Mouse (Mus musculus): ENCODE measurements around the gene Rela. TPM values are rescaled to one million over a fixed set of nuclear protein-coding genes. Genes with fewer than 3 reads are reported as not detected.
A peak's percentile ranks its signal among the peaks of the same experiment; 100 is the strongest.

Gene Rela
- total RNA-seq, 2 experiments from 2014 or later: 20.6 to 21.0 TPM

DNA sequence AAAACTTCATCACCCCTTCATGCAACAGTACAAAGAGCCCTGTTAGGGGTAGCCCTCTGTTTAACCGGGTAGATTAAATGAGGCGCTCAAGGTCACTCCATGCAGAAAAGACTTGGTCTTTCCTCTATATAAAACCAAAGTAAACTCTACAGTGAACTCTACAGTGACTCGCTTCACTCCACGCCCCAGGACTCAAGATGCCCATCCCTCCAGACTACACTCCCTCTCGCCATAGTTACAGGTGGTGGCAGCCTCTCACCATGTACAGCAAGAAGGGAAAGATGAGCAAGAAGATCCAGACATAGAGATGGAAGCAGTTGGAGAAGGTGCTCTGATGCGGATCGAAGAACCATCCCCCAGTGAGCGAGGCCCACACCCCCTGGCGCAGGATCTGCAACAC lies 50.5 kb downstream of the Rela start:
- Histone ChIP-seq H3K4me3 (peak overlapping the region; percentile 72), H3K27ac (peak overlapping the region; percentile 93)
- no peak for DNase-seq (ENCODE audit: low spot score in 2 of 2)
- no peak for TF ChIP-seq CTCF (conservative IDR thresholded peaks at IDR 0.05)

DNA sequence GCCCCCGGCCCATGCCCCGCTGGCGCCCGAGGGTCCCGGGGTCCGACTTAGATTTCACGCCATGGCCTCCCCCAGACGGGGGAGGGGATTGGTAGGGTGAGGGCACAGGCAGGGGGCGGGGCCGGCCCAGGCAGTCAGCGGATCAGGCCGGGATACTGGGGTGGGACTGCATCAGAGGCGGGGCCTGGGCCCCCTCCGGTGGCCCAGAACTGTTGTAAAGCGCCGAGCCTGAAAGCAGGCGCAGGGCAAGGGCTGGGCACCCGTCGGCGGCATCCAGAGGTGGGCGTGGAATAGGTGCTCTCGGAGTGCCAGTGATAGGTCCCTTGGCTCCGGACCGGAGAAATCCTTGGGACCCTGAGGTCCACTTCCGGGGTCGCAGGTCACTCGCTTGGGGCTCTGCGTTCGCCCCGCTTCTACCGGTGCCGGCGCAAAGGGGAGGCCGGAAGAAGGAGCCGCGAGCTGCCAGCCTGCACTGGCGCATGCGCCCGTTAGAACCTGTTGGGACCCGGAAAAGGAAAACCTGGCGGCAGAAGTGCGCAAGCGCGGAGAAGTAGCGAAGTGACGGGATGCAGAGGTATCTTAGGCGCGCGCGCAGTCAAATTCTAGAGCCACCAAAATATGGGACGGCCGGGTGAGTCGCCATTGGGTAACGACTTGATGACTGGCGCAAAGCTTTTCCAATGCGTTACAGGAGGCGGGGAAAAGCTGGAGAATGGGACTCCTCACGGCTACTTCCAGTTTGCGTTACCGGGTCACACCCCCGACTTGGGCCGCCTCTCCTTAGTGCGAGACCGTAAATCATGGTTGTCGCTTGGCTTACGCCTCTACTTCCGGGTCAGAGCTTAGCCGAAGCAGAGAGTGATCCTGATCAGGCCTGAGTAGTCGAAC lies 51.2 kb downstream of the Rela start, which contains the start of the genes Map3k11 and Pcnx3:
Map3k11 (plus strand) TSS at position 543 of the 888 bp plus-strand sequence.
Pcnx3 (minus strand) TSS at position 709 of the 888 bp plus-strand sequence.
- peak; percentile 94 to 98 for DNase-seq (ENCODE audit: low spot score in 2 of 2)
- H3K4me3 ChIP-seq: peak within 1 kb of the TSS; percentile 72
- peak; percentile 68 for TF ChIP-seq CTCF (conservative IDR thresholded peaks at IDR 0.05)
- H3K27ac ChIP-seq: peak within 1 kb of the TSS; percentile 93

DNA sequence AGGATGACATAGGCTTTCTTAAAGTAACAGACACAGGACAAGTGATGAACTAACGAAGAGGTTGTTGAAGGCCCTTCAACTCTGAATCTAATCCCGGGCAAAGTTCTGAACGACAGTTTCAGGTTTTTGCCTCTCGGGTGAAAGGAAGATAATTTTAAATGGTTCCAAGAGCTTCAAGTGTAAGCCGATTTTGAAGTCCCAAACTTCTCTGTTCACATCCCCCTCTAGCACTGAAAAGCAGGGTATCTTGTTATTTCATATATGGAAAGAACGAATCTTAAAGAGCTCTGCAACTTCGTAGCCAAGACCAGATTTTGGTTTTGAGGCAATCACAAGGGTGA lies 51.8 kb downstream of the Rela start:
- no peak for DNase-seq (ENCODE audit: low spot score in 2 of 2)
- H3K27ac ChIP-seq: peak overlapping the region; percentile 93
- no peak for TF ChIP-seq CTCF (conservative IDR thresholded peaks at IDR 0.05)
- H3K4me3 ChIP-seq: peak overlapping the region; percentile 72

DNA sequence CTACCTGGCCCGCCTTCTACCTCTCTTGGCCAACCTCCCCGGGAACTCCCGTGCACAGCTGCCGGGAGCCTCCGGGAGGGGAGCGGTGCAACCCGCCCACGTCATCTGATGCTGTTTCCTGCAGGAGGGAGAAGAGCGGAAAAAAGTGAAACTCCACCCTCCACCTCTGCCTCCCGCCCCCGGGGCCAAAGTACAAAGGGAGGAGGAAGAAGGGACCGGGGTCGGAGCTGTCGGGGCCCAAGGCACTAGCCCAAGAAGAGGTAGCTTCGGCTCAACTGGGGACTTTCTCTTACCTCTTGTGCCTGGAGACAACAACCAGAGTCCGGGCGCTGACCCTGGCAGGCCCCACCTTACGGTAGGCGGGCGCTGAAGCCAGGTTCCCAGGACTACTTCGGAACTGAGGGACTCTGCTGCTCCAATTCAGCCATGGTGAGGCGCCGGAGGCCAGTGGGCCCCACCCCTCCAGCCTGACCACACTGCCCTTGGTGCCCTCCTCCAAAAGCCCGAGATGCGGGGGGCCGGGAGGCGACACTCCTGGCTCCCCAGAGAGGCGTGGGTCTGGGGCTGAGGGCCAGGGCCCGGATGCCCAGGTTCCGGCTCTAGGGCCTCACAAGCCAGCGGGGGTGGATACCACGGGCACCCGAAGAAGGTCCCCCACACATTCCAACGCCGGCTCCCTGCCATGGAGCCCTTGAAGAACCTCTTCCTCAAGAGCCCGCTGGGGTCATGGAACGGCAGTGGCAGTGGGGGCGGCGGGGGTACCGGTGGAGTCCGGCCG lies 52.5 kb downstream of the Rela start:
- TF ChIP-seq CTCF (conservative IDR thresholded peaks at IDR 0.05): no peak
- peak overlapping the region; percentile 72 for H3K4me3 ChIP-seq
- DNase-seq (ENCODE audit: low spot score in 2 of 2): peak; percentile 73 to 81
- H3K27ac ChIP-seq: peak overlapping the region; percentile 93

DNA sequence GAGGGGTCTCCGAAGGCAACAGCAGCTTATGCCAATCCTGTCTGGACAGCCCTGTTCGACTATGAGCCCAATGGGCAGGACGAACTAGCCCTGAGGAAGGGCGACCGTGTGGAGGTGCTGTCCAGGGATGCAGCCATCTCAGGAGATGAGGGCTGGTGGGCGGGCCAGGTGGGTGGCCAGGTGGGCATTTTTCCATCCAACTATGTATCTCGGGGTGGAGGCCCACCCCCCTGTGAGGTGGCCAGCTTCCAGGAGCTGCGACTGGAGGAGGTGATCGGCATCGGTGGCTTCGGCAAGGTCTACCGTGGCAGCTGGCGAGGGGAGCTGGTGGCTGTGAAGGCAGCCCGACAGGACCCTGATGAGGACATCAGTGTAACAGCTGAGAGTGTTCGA lies 53.1 kb downstream of the Rela start:
- TF ChIP-seq CTCF (conservative IDR thresholded peaks at IDR 0.05): no peak
- Histone ChIP-seq H3K4me3 (peak overlapping the region; percentile 72), H3K27ac (peak overlapping the region; percentile 93)
- DNase-seq (ENCODE audit: low spot score in 2 of 2): no peak

DNA sequence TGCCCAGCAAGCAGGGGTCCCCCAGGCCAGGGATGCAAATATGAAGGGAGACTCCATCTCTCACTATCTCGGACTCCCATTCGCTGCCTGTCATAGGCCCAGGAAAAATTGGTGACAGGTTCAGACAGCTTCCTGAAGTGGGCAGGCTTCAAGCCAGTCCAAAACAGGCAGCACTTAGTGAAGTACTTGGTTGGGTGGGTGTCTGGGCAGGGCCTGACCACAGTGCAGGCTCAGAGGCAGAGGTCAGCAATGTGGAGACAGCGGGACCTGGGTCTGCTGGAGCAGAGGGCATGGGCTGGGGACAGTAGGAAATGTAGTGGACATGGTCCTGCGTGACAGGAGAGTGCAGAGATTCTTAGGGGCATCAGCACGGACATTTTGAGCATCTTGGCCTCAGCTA lies 54.3 kb downstream of the Rela start:
- peak overlapping the region; percentile 72 for H3K4me3 ChIP-seq
- no peak for DNase-seq (ENCODE audit: low spot score in 2 of 2)
- no peak for TF ChIP-seq CTCF (conservative IDR thresholded peaks at IDR 0.05)
- peak overlapping the region; percentile 93 for H3K27ac ChIP-seq

DNA sequence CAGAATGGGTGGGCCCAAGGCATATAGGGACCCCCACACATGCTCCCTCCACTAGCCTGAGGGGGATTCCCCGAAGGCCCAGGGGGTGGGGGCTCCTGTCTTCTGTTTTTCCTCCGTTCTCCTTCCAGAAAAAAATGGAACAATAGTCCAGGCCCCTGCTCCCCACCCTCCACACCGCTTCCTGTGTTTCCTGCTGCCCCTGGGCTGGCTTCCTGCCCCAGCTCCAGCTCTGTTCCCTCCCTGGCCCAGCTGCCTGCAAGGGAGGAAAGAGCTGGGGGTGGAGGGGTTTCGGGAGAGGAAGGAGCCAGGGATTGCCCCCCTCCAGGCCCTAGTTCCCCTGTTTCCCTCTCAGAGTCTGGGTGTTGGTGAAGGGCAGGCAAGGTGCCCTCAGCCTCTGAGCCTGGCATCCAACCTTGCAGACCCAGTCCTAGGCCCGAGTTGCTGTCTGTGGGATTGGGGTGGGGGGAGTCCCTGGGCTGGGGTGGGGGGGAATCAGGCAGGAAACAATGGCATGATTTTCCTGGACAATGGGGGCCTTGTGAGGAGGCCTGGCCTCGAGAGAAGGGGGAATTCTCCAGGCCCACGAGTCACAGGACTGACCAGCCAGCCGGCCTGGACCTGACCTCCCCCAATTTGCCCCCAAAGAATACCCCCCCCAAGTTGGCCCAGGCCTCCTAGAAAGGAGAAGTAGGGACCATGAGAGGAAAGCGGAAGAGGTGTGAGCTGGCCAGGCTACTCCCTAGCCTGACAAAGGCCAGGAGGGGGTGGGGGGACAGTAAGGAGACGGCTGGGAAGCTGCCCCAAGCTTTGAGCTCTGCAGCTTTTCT lies 55.0 kb downstream of the Rela start:
- H3K27ac ChIP-seq: peak overlapping the region; percentile 93
- no peak for DNase-seq (ENCODE audit: low spot score in 2 of 2)
- TF ChIP-seq CTCF (conservative IDR thresholded peaks at IDR 0.05): no peak
- H3K4me3 ChIP-seq: peak overlapping the region; percentile 72

DNA sequence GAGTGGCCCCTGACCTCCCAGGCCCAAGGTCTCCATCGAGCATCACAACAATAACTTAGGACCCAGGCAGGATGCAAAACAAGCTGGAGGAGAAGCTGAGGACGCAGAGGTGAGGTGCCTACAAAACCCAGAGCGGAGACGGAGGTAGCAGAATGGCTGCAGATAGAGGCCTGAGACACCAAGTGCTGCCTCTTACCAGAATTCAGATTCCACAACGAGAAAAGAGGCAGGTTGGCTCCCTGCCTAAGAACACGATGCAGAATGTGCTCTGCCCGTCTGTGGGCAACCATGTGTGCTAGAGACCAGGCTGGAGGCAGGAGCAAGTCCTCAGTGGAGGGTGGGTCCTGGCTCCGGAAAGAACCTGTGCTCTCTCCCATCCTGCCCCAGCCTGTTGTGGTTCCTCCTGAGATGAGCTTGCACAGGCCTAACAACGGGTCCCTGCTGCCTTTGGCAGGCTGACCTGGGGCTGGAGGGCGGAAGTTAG lies 55.7 kb downstream of the Rela start:
- TF ChIP-seq CTCF (conservative IDR thresholded peaks at IDR 0.05): no peak
- Histone ChIP-seq H3K4me3 (peak overlapping the region; percentile 72), H3K27ac (peak overlapping the region; percentile 93)
- DNase-seq (ENCODE audit: low spot score in 2 of 2): peak in 1 of 2 experiments; percentile 35

DNA sequence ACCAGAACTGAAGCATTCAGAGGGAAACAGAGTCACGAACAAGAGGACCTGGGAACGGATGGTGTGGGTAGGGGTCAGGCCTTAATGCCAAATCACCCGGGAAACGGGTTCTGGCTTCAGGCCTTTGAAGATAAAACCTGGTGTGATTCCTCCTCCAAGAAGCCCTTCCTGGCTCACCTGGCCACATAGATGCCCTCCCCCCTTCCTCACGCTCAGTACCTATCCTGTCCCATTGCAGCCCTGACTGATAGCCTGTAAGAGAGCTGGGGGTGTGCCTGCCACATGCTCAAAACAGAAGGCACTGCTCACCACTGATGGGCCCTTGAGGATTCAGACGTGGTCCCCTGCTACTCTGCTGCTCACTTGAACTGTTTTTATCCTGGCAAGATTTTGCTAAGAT lies 56.5 kb downstream of the Rela start:
- H3K4me3 ChIP-seq: peak overlapping the region; percentile 72; the same call in 1 of the 2 replicates
- H3K27ac ChIP-seq: peak overlapping the region; percentile 93
- TF ChIP-seq CTCF (conservative IDR thresholded peaks at IDR 0.05): no peak
- DNase-seq (ENCODE audit: low spot score in 2 of 2): no peak

DNA sequence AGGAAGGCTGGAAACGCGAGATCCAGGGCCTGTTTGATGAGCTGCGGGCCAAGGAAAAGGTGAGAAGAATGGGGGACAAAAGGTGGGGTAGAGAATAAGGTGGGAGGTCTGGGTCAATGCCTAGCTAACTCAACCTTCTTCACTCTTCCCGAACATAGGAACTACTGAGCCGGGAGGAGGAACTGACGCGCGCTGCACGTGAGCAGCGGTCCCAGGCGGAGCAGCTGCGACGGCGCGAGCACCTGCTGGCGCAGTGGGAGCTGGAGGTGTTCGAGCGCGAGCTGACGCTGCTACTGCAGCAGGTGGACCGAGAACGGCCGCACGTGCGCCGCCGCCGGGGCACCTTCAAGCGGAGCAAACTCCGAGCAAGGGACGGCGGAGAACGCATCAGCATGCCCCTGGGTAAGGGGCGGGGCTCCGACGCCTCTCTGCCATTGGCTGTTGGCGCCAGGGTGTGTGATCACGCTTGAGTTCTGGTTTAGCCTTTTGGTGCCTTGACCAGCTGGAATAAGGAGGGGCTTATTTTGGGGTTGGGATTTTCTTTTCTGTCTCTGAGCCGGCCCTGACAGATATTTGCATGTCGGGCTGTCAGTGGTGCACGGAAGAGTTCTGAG lies 58.7 kb downstream of the Rela start:
- DNase-seq (ENCODE audit: low spot score in 2 of 2): no peak
- H3K4me3 ChIP-seq: no peak overlapping the region
- TF ChIP-seq CTCF (conservative IDR thresholded peaks at IDR 0.05): no peak
- no peak overlapping the region for H3K27ac ChIP-seq

Small RNAs within 50 kb of the gene (microRNA-seq; reads per million reads assigned to microRNA genes)
- 0.37 to 1.9 reads per million in 2 experiments for gene Mir6987

Other genes with a start within 250 kb of the Rela start
- 100 to 1,000 TPM; 113 to 125 TPM for gene Sart1, start 248.8 kb upstream of the Rela start, total RNA-seq (2021)
- gene Tsga10ip, start 235.0 kb upstream of the Rela start, total RNA-seq (2021): under 1 TPM; 0.20 to 0.37 TPM
- gene Drap1, start 212.5 kb upstream of the Rela start, total RNA-seq (2021): 100 to 1,000 TPM; 316 to 335 TPM
- 10 to 100 TPM; 61.9 to 70.7 TPM for gene AI837181, start 212.3 kb upstream of the Rela start, total RNA-seq (2021)
- gene Fosl1, start 189.9 kb upstream of the Rela start, total RNA-seq (2021): not detected
- 10 to 100 TPM; 31.5 to 33.9 TPM for gene Ccdc85b, start 179.6 kb upstream of the Rela start, total RNA-seq (2021)
- gene Fibp, start 176.9 kb upstream of the Rela start, total RNA-seq (2021): 10 to 100 TPM; 87.2 to 89.6 TPM
- gene Ctsw, start 169.0 kb upstream of the Rela start, total RNA-seq (2021): under 1 TPM in 1 of 2 experiments, not detected in 1; 0.31 TPM
- gene Efemp2, start 163.5 kb upstream of the Rela start, total RNA-seq (2021): 10 to 100 TPM; 13.2 to 14.1 TPM
- 10 to 100 TPM; 40.9 to 42.9 TPM for gene Mus81, start 149.1 kb upstream of the Rela start, total RNA-seq (2021)
- gene Cfl1, start 147.0 kb upstream of the Rela start, total RNA-seq (2021): 1,000 to 10,000 TPM; 1,280 to 1,287 TPM
- gene 1700020D05Rik, start 133.7 kb upstream of the Rela start, total RNA-seq (2021): 1 to 10 TPM; 6.2 to 9.1 TPM
- 10 to 100 TPM; 85.9 to 86.6 TPM for gene Snx32, start 126.9 kb upstream of the Rela start, total RNA-seq (2021)
- gene Ovol1, start 76.8 kb upstream of the Rela start, total RNA-seq (2021): not detected
- 1 to 10 TPM; 6.8 to 7.4 TPM for gene Ap5b1, start 69.5 kb upstream of the Rela start, total RNA-seq (2021)
- gene Rnaseh2c, start 35.6 kb upstream of the Rela start, total RNA-seq (2021): 10 to 100 TPM; 80.0 to 88.2 TPM
- gene Kat5, start 27.2 kb upstream of the Rela start, total RNA-seq (2021): 10 to 100 TPM; 82.8 to 93.0 TPM
- 10 to 100 TPM; 16.5 to 17.5 TPM for gene Sipa1, start 26.2 kb downstream of the Rela start, total RNA-seq (2021)
- gene Map3k11, start 51.3 kb downstream of the Rela start, total RNA-seq (2021): 10 to 100 TPM; 20.2 to 20.4 TPM
- gene Pcnx3, start 51.4 kb downstream of the Rela start, total RNA-seq (2021): 10 to 100 TPM; 69.1 to 78.8 TPM
- gene Kcnk7, start 66.9 kb downstream of the Rela start, total RNA-seq (2021): under 1 TPM in 1 of 2 experiments, not detected in 1; 0.36 TPM
- 10 to 100 TPM; 11.8 to 17.7 TPM for gene Ehbp1l1, start 88.8 kb downstream of the Rela start, total RNA-seq (2021)
- gene Fam89b, start 92.2 kb downstream of the Rela start, total RNA-seq (2021): 10 to 100 TPM; 26.5 to 29.4 TPM
- gene Ltbp3, start 103.4 kb downstream of the Rela start, total RNA-seq (2021): 10 to 100 TPM; 23.8 to 30.0 TPM
- 10 to 100 TPM; 74.1 to 80.9 TPM for gene Scyl1, start 133.9 kb downstream of the Rela start, total RNA-seq (2021)
- 10 to 100 TPM in 1 of 2 experiments, 1 to 10 TPM in 1; 9.5 to 10.6 TPM for gene Frmd8, start 237.8 kb downstream of the Rela start, total RNA-seq (2021)
- gene Slc25a45, start 240.3 kb downstream of the Rela start, total RNA-seq (2021): 1 to 10 TPM; 3.5 to 3.6 TPM

Measured in layer of hippocampus, adult 2 months (tissue).